Mouse (Mus musculus) spleen, adult 2 months (tissue): ENCODE measurements around the gene Ewsr1. TPM values are rescaled to one million over a fixed set of nuclear protein-coding genes. Genes with fewer than 3 reads are reported as not detected.

Experiments used
- DNase-seq, 2 experiments: peaks; one replicate each; pipeline versions ENCODE4 v3.0.0 to v3.0.0-alpha.2; 2012 to 2021; ENCODE audit warnings: low spot score in 2 of 2, low read depth in 1 of 2
- H3K27ac ChIP-seq: fragments of 200-500 bp; 2 replicates; pipeline ENCODE4 v1.5.1; 2012; ENCODE audit warnings: low read length, inconsistent platforms; ENCODE audit not compliant: insufficient read depth
- H3K27me3 ChIP-seq: fragments of 200-500 bp; 2 replicates; pipeline ENCODE4 v1.6.1; 2012; ENCODE audit warnings: mild to moderate bottlenecking, moderate library complexity, low read length, inconsistent platforms; ENCODE audit not compliant: control insufficient read depth, insufficient read depth
- H3K36me3 ChIP-seq: fragments of 200-500 bp; 2 replicates; pipeline ENCODE4 v1.6.1; 2012; ENCODE audit warnings: mild to moderate bottlenecking, low read length, inconsistent platforms; ENCODE audit not compliant: control insufficient read depth, insufficient read depth
- H3K4me1 ChIP-seq: fragments of 200-500 bp; 2 replicates; pipeline ENCODE4 v1.6.1; 2011; ENCODE audit warnings: inconsistent platforms; ENCODE audit not compliant: control insufficient read depth, insufficient read depth, insufficient read length
- H3K4me3 ChIP-seq: fragments of 200-500 bp; 2 replicates; pipeline ENCODE4 v1.5.1; 2011; ENCODE audit warnings: mild to moderate bottlenecking, inconsistent platforms; ENCODE audit not compliant: insufficient read depth, insufficient read length; ENCODE audit errors: extremely low read depth
- CTCF ChIP-seq: fragments of 200-500 bp; IDR thresholded peaks from 2 replicates; pipeline ENCODE4 v1.5.1; 2011; ENCODE audit warnings: mild to moderate bottlenecking, inconsistent platforms; ENCODE audit not compliant: insufficient read depth, insufficient read length, insufficient replicate concordance; ENCODE audit errors: extremely low read depth
- POLR2A ChIP-seq: fragments of 200-500 bp; IDR thresholded peaks from 2 replicates; pipeline ENCODE4 v1.6.1; 2011; ENCODE audit warnings: low read depth, low read length, inconsistent platforms
- WGBS: fragments of 180-500 bp; shearing (Covaris S2); methylation state at CpG from one replicate; pipeline ENCODE4 v1.1.7; 2018; 5-methylcytosine and 5-hydroxymethylcytosine counted together
- polyA plus RNA-seq: library from polyadenylated mRNA; depleted of rRNA; stranded (reverse); fragments of >200 nt; gene quantifications from 2 replicates; pipeline ENCODE4 v1.2.3, GENCODE M21; 2012

The Ewsr1 gene
- polyA plus RNA-seq, 1 experiment = 322 TPM

GRCm38 (mm10) chr11:5063561-5064281 is 35.3 kb downstream of the Ewsr1 start:
- WGBS = 73% methylated on average over 31 of the region's 31 CpGs
- Histone ChIP-seq H3K27ac (no peak overlapping the region), H3K4me3 (no peak overlapping the region), H3K4me1 (peaks cover 25% of the 10 kb centered on the region), H3K36me3 (peaks cover 6% of the 10 kb centered on the region; the same call in 1 of the 2 replicates), H3K27me3 (peaks cover 22% of the 10 kb centered on the region)
- TF ChIP-seq POLR2A (no peak), CTCF (no peak)
- no peak for DNase-seq

- Histone ChIP-seq H3K27me3 (peaks cover 22% of the 10 kb centered on the region), H3K36me3 (no peaks in the 10 kb centered on the region), H3K4me1 (peaks cover 26% of the 10 kb centered on the region), H3K27ac (no peak overlapping the region), H3K4me3 (no peak overlapping the region)
- no peak for TF ChIP-seq CTCF
- no peak for TF ChIP-seq POLR2A
- DNase-seq = no peak
- 80% methylated on average over 13 of the region's 13 CpGs for WGBS
These were observed 36.1 kb downstream of the Ewsr1 start for GRCm38 (mm10) chr11:5062860-5063505.

- H3K27me3 ChIP-seq = peaks cover 22% of the 10 kb centered on the region
- 26% methylated on average over 13 of the region's 13 CpGs for WGBS
These were observed 36.7 kb downstream of the Ewsr1 start for GRCm38 (mm10) chr11:5062326-5062725.

GRCm38 (mm10) chr11:5061413-5062139 is 37.5 kb downstream of the Ewsr1 start:
- Histone ChIP-seq H3K36me3 (no peaks in the 10 kb centered on the region), H3K4me1 (peaks cover 29% of the 10 kb centered on the region), H3K4me3 (peak overlapping the region; percentile 49), H3K27ac (peak overlapping the region; percentile 10; the same call in 1 of the 2 replicates), H3K27me3 (peaks cover 22% of the 10 kb centered on the region)
- DNase-seq = peak; percentile 46 to 50
- no peak for TF ChIP-seq POLR2A
- no peak for TF ChIP-seq CTCF
- 4% methylated on average over 62 of the region's 62 CpGs for WGBS

More at GRCm38 (mm10) chr11:5062326-5062725, 36.7 kb downstream of the Ewsr1 start:
- no peak for TF ChIP-seq CTCF
- Histone ChIP-seq H3K4me3 (peak overlapping the region; percentile 49; the same call in 1 of the 2 replicates), H3K36me3 (no peaks in the 10 kb centered on the region), H3K4me1 (peaks cover 29% of the 10 kb centered on the region), H3K27ac (no peak overlapping the region)
- DNase-seq = no peak

GRCm38 (mm10) chr11:5060756-5061412 is 38.2 kb downstream of the Ewsr1 start:
- H3K27ac ChIP-seq = no peak overlapping the region
- 67% methylated on average over 28 of the region's 28 CpGs for WGBS
- peaks cover 22% of the 10 kb centered on the region for H3K27me3 ChIP-seq
- H3K4me3 ChIP-seq = no peak overlapping the region
- DNase-seq = no peak
- no peak for TF ChIP-seq POLR2A
- no peak for TF ChIP-seq CTCF
- peaks cover 29% of the 10 kb centered on the region for H3K4me1 ChIP-seq
- H3K36me3 ChIP-seq = no peaks in the 10 kb centered on the region

GRCm38 (mm10) chr11:5059704-5060156 is 39.3 kb downstream of the Ewsr1 start:
- peaks cover 29% of the 10 kb centered on the region for H3K4me1 ChIP-seq
- no peak for DNase-seq
- peaks cover 15% of the 10 kb centered on the region for H3K27me3 ChIP-seq
- no peaks in the 10 kb centered on the region for H3K36me3 ChIP-seq
- no peak overlapping the region for H3K4me3 ChIP-seq
- H3K27ac ChIP-seq = no peak overlapping the region
- 20% methylated on average over 27 of the region's 27 CpGs for WGBS
- no peak for TF ChIP-seq POLR2A
- peak; percentile 65; the same call in 1 of the 2 replicates for TF ChIP-seq CTCF
